Mouse (Mus musculus) embryonic fibroblast, embryonic 13.5 days (primary cell): ENCODE measurements around the gene Gm17402. TPM values are rescaled to one million over a fixed set of nuclear protein-coding genes. Genes with fewer than 3 reads are reported as not detected.

Experiments used
- H3K27ac ChIP-seq: 2 replicates; pipeline ENCODE4 v1.5.1; 2012; ENCODE audit warnings: low read length, control low read depth, inconsistent platforms; ENCODE audit not compliant: insufficient read depth
- H3K4me1 ChIP-seq: 2 replicates; pipeline ENCODE4 v1.6.1; 2011; ENCODE audit warnings: low read length; ENCODE audit not compliant: control insufficient read depth, insufficient read depth
- H3K4me3 ChIP-seq: 2 replicates; pipeline ENCODE4 v1.5.1; 2011; ENCODE audit warnings: mild to moderate bottlenecking, control low read depth, low read length; ENCODE audit not compliant: insufficient read depth
- CTCF ChIP-seq: IDR thresholded peaks from 2 replicates; pipeline ENCODE4 v1.5.1; 2011; ENCODE audit warnings: mild to moderate bottlenecking, control low read depth, low read length, moderate library complexity, borderline replicate concordance; ENCODE audit not compliant: insufficient read depth
- POLR2A ChIP-seq: IDR thresholded peaks from 2 replicates; pipeline ENCODE4 v1.6.1; 2011; ENCODE audit warnings: low read depth, mild to moderate bottlenecking, control low read depth, low read length, moderate library complexity
- polyA plus RNA-seq: library from polyadenylated mRNA; stranded (reverse); fragments of >200 nt; gene quantifications from 2 replicates; pipeline ENCODE4 v1.2.4, GENCODE M21; 2011; ENCODE audit warnings: low read depth; ENCODE audit not compliant: missing spikeins, insufficient read length

Gm17402 gene
- polyA plus RNA-seq, 1 experiment, result not detected

DNA sequence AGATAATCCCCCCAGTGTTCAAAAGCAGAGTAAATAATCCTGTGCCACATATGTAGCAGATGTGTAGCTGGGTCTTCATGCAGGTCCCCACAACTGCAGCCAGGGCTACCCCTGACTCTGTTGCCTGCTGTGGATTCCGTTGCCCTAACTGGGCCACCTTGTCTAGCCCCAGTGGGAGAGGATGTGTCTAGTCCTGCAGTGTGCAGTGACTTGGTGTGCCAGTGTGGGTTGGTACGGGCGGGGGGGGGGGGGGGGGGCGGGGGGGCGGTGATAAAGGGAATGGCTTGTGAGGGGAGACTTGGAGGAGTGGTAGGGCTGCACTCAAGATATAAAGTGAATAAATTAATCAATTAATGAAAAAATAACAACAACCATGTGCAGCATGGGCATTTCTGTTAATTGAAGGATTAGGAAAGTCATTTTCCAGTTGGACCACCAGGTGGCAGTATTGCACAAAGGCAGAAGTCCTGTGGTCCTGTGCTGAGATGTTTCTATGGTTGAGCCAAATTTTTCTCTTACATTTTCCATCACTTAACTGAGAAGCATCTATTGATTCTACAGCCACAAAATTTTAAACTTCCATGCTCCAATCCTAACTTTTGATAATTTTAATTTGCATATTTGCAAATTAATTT, 22.7 kb downstream of the Gm17402 start:
- no peaks in the 10 kb centered on the region for H3K4me1 ChIP-seq
- H3K27ac ChIP-seq, result no peak overlapping the region
- TF ChIP-seq POLR2A, result no peak
- TF ChIP-seq CTCF, result peak; percentile 26; the same call in 1 of the 2 replicates
- no peak overlapping the region for H3K4me3 ChIP-seq

DNA sequence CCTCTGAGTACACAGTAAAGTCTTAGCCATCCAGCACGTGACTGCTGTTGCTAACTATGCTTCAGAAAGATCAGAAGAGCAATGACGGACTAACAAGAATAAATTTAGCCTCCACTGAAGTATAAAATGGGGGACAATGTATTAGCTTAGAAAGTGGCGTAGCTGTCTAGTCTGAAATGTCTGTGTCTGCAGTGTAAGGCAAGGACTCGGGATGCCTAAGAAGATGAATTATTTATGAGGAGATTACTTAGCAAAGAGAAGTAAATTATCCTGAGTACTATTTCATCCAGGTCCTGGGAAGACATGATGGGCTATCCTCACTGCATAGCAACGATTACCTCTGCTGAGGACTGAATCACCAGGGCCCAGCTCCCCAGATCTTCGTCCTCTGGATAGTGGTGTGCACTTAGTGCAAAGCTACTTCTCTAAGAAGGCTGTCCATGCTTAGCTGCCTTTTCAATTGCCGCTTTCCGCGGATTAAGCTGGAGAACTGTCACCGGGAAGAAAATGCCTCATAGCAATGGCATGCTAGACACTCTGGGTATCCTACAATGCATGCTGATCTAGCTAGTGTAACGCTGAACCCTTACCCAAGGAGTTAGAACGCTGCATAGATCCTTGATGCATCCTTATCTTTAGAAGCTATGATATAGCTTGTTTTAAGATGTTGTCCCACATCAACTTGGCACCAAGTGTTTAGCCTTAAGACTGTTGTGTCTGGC, 23.4 kb downstream of the Gm17402 start:
- H3K4me3 ChIP-seq, result no peak overlapping the region
- TF ChIP-seq CTCF (no peak), POLR2A (no peak)
- no peak overlapping the region for H3K27ac ChIP-seq
- H3K4me1 ChIP-seq, result no peaks in the 10 kb centered on the region

GRCm38 (mm10) chr3:67346674-67347073, 28.3 kb downstream of the Gm17402 start:
- Histone ChIP-seq H3K4me1 (no peaks in the 10 kb centered on the region), H3K27ac (no peak overlapping the region), H3K4me3 (no peak overlapping the region)
- TF ChIP-seq POLR2A (no peak), CTCF (no peak)

DNA sequence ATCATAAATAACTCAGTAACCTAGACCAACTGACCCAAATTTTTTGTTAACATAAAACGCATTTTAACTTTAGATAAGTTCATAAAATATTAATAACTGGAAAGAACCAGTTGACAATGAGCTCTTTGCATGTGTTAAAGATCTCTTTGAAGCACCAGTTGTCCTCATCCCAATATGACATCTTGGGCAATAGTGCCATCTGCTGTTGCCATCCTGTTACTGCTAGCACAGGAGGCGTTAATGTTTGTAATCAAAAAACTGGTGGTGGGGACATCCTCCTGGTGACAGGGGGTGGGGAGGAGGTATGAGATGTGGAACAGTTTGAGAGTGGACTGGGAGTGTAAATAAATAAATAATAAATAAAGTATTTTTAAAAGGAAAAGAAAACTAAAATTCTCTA, 30.4 kb downstream of the Gm17402 start:
- no peak overlapping the region for H3K27ac ChIP-seq
- TF ChIP-seq CTCF (no peak), POLR2A (no peak)
- H3K4me1 ChIP-seq, result no peaks in the 10 kb centered on the region
- no peak overlapping the region for H3K4me3 ChIP-seq

GRCm38 (mm10) chr3:67343004-67343662, 31.8 kb downstream of the Gm17402 start:
- Histone ChIP-seq H3K27ac (no peak overlapping the region), H3K4me3 (no peak overlapping the region), H3K4me1 (no peaks in the 10 kb centered on the region)
- TF ChIP-seq CTCF (no peak), POLR2A (no peak)

GRCm38 (mm10) chr3:67340921-67341320, 34.0 kb downstream of the Gm17402 start:
- TF ChIP-seq POLR2A (no peak), CTCF (no peak)
- Histone ChIP-seq H3K4me1 (no peaks in the 10 kb centered on the region), H3K4me3 (no peak overlapping the region)

DNA sequence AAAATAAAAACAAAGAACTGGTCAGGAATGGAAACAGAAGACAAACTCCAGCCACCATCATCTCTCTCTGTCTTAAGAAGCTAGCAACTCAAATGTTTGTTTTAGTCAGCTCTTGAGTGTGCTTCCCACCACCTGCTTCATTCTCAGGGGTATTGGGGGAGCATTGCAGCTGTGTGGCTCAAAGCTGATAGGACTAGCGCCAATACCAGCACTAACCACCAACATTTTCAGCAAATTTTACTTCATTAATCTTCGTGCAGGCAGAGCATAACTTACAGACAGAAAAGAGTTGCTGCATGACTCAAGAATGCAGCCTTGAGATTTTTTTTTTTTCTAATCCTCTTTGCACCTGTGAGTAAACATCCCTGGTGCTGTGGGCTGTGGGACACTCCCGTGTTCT, 35.4 kb downstream of the Gm17402 start:
- Histone ChIP-seq H3K4me3 (no peak overlapping the region), H3K4me1 (no peaks in the 10 kb centered on the region), H3K27ac (no peak overlapping the region)
- TF ChIP-seq POLR2A (no peak), CTCF (no peak)

More at GRCm38 (mm10) chr3:67340921-67341320, 34.0 kb downstream of the Gm17402 start:
- no peak overlapping the region for H3K27ac ChIP-seq

DNA sequence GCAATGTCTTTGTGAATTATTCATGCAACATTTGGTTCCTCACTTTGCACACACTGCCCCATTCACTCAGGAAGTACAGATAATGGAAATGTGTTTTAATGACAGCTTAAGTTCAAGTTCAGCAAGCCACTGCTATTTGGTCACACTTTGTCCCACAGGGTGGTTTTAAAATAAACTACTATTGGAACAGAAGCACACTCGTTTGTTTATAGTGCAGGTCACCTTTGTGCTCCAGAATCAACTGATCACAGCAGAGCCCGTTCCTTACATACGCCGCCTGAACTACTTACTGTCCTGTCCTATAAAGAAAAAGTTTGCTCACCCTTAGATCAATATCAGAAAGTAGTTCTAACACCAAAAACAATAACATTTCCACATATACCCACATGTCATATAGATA, 52.5 kb downstream of the Gm17402 start:
- Histone ChIP-seq H3K4me1 (no peaks in the 10 kb centered on the region), H3K4me3 (no peak overlapping the region), H3K27ac (no peak overlapping the region)
- TF ChIP-seq POLR2A (no peak), CTCF (no peak)

Other genes with a start within 250 kb of the Gm17402 start
- gene Mlf1, start 1.1 kb downstream of the Gm17402 start, polyA plus RNA-seq, result 4.3 and 7.5 TPM in 2 replicates
- gene Gfm1, start 54.9 kb upstream of the Gm17402 start, polyA plus RNA-seq, result 45.6 and 52.6 TPM in 2 replicates
- gene Lxn, start 88.8 kb upstream of the Gm17402 start, polyA plus RNA-seq, result 98.5 and 132 TPM in 2 replicates
- 16.2 and 18.2 TPM in 2 replicates for gene Rarres1, start 140.4 kb upstream of the Gm17402 start, polyA plus RNA-seq
- gene Mfsd1, start 207.6 kb upstream of the Gm17402 start, polyA plus RNA-seq, result 126 and 128 TPM in 2 replicates